Mouse (Mus musculus): Measurements from ENCODE around the gene Sgce.

DNA sequence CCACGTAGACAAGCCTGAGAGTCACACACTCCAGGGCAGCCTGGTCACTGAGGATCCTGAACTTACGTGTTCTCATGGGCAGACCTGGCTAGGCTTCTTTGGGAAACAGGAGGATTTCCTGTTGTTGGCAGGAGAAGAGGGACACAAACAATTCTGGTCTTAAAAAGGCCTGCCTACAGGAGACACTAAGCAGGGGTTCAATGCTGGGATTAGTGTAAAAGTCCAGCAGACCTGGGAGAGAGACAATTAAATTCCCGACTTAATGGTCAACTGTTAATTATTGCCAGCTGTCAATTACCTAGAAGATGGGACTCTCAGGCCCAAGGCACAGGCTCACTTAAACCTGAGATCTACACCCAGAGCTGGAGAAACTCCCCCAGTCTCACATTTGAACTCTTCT lies 51.2 kb downstream of the Sgce start:
- no peak for TF ChIP-seq CTCF (IDR thresholded peaks at IDR 0.05; ENCODE audit: borderline replicate concordance, extremely low read depth, insufficient read depth, insufficient read length)
- TF ChIP-seq POLR2A (IDR thresholded peaks at IDR 0.05; ENCODE audit: borderline replicate concordance, extremely low read depth, insufficient read depth, insufficient read length, poor library complexity, severe bottlenecking), result no peak

All from brain, embryonic 14.5 days (tissue).